Mouse (Mus musculus): ENCODE data around the gene Oprd1. TPM values are rescaled to one million over a fixed set of nuclear protein-coding genes. Genes with fewer than 3 reads are reported as not detected.

Gene Oprd1
- total and polyA plus RNA-seq, 3 experiments, result 0.01 TPM; not detected in 2

GRCm38 (mm10) chr4:132080492-132080983, 63.7 kb downstream of the Oprd1 start:
- H3K9me3 ChIP-seq (replicated peaks; ENCODE audit: insufficient read depth, low read length), result no peaks in the 10 kb centered on the region
- H3K27me3 ChIP-seq (ENCODE audit: control insufficient read depth in 1 of 2, insufficient read depth in 2 of 2, low read length in 2 of 2), result no peaks in the 10 kb centered on the region
- no peak for TF ChIP-seq USF2 (IDR thresholded peaks at IDR 0.05; ENCODE audit: borderline replicate concordance in 1 of 2, insufficient read depth in 1 of 2, low read depth in 1 of 2, low read length in 2 of 2)
- TF ChIP-seq ZNF384 (IDR thresholded peaks at IDR 0.05; ENCODE audit: low read depth, low read length), result peak; percentile 62; the same call in 1 of the 2 replicates
- DNase-seq (ENCODE audit: low read depth, low spot score), result no peak
- H3K27ac ChIP-seq (ENCODE audit: control insufficient read depth, low read depth, low read length), result no peak overlapping the region
- H3K4me3 ChIP-seq (ENCODE audit: control insufficient read depth in 1 of 2, insufficient read depth in 1 of 2, low read depth in 2 of 2, low read length in 2 of 2), result no peak overlapping the region
- H3K79me2 ChIP-seq (ENCODE audit: control insufficient read depth, insufficient read depth, low read length, poor library complexity), result peaks cover 1% of the 10 kb centered on the region; the same call in 1 of the 2 replicates
- H3K9ac ChIP-seq (ENCODE audit: control insufficient read depth, low read depth, low read length, poor library complexity, severe bottlenecking), result peak overlapping the region; percentile 61; the same call in 1 of the 2 replicates
- H3K4me1 ChIP-seq (ENCODE audit: control insufficient read depth in 1 of 2, insufficient read depth in 2 of 2, low read length in 2 of 2), result peaks cover 9 to 27% of the 10 kb centered on the region in 2 experiments
- H3K36me3 ChIP-seq (ENCODE audit: control insufficient read depth in 1 of 2, insufficient read depth in 2 of 2, low read length in 2 of 2), result peaks cover 0 to 17% of the 10 kb centered on the region in 2 experiments; a peak in 2 of 4 replicates

- Histone ChIP-seq H3K9me3 (replicated peaks; ENCODE audit: insufficient read depth, low read length) (no peaks in the 10 kb centered on the region), H3K36me3 (ENCODE audit: control insufficient read depth in 1 of 2, insufficient read depth in 2 of 2, low read length in 2 of 2) (peaks cover 0 to 14% of the 10 kb centered on the region in 2 experiments; a peak in 2 of 4 replicates), H3K4me1 (ENCODE audit: control insufficient read depth in 1 of 2, insufficient read depth in 2 of 2, low read length in 2 of 2) (peaks cover 9 to 24% of the 10 kb centered on the region in 2 experiments), H3K9ac (ENCODE audit: control insufficient read depth, low read depth, low read length, poor library complexity, severe bottlenecking) (peak overlapping the region; percentile 85), H3K4me3 (ENCODE audit: control insufficient read depth in 1 of 2, insufficient read depth in 1 of 2, low read depth in 2 of 2, low read length in 2 of 2) (peak overlapping the region; percentile 63 to 73; a peak in 3 of 4 replicates), H3K79me2 (ENCODE audit: control insufficient read depth, insufficient read depth, low read length, poor library complexity) (peaks cover 5% of the 10 kb centered on the region), H3K27me3 (ENCODE audit: control insufficient read depth in 1 of 2, insufficient read depth in 2 of 2, low read length in 2 of 2) (no peaks in the 10 kb centered on the region), H3K27ac (ENCODE audit: control insufficient read depth, low read depth, low read length) (peak overlapping the region; percentile 100)
- peak; percentile 85 for DNase-seq (ENCODE audit: low read depth, low spot score)
- TF ChIP-seq SIN3A (IDR thresholded peaks at IDR 0.05; ENCODE audit: low read length) (peak; percentile 77), MYC (IDR thresholded peaks at IDR 0.05; ENCODE audit: low read depth, low read length) (peak; percentile 74; the same call in 1 of the 2 replicates), POLR2A (IDR thresholded peaks at IDR 0.05; ENCODE audit: control insufficient read depth in 1 of 2, insufficient read depth in 1 of 2, low read depth in 1 of 2, low read length in 2 of 2, poor library complexity in 1 of 2) (no peak), MAZ (IDR thresholded peaks at IDR 0.05; ENCODE audit: low read depth, low read length) (peak; percentile 62), ZC3H11A (IDR thresholded peaks at IDR 0.05; ENCODE audit: low read depth, low read length) (peak; percentile 98), CTCF (IDR thresholded peaks at IDR 0.05 in 2 of 3, conservative IDR thresholded peaks at IDR 0.05 in 1 of 3; ENCODE audit: control insufficient read depth in 1 of 3, insufficient read depth in 1 of 3, low read depth in 2 of 3, low read length in 3 of 3, poor library complexity in 1 of 3, severe bottlenecking in 1 of 3) (peak; percentile 73 to 98 (median 86)), RAD21 (IDR thresholded peaks at IDR 0.05; ENCODE audit: low read depth, low read length) (peak; percentile 99), MAX (IDR thresholded peaks at IDR 0.05; ENCODE audit: low read length) (peak; percentile 27; the same call in 1 of the 2 replicates), BHLHE40 (IDR thresholded peaks at IDR 0.05; ENCODE audit: borderline replicate concordance, low read depth, low read length) (no peak), RCOR1 (IDR thresholded peaks at IDR 0.05; ENCODE audit: low read depth, low read length) (peak; percentile 20; the same call in 1 of the 2 replicates), ZNF384 (IDR thresholded peaks at IDR 0.05; ENCODE audit: low read depth, low read length) (peak; percentile 99), NELFE (IDR thresholded peaks at IDR 0.05; ENCODE audit: low read depth, low read length) (no peak), NRF1 (IDR thresholded peaks at IDR 0.05; ENCODE audit: insufficient read depth, low read depth, low read length, poor library complexity, severe bottlenecking) (no peak), SMC3 (IDR thresholded peaks at IDR 0.05; ENCODE audit: low read depth, low read length) (peak; percentile 91)
These were observed 64.6 kb downstream of the Oprd1 start for GRCm38 (mm10) chr4:132079555-132080275.
